Comparison of ENCODE assay signal across 12 mouse cellular contexts in genomic region chr16:76323594-76324307, GRCm38 (mm10). TPM values are rescaled to one million over a fixed set of nuclear protein-coding genes. Genes with fewer than 3 reads are reported as not detected.
DNase-seq lines count a peak whose midpoint lies in the region; ATAC-seq and TF ChIP-seq lines count a peak whose summit lies in the region.
"Had no signal": no experiment of that assay in that cellular context is flagged by ENCODE, and none has a peak within 500 bp of the region (broad histone marks: within the 10 kb centered on the region; RNA-seq: fewer than 3 reads in every experiment).

No protein-coding gene starts in this region.

- ATAC-seq in heart, embryonic 11.5 days (replicated peaks; ENCODE audit: insufficient number of reproducible peaks, low FRiP score, low TSS enrichment) = peak; percentile 90
- ATAC-seq in liver, postnatal 0 days = peak; percentile 98
- no peak for ATAC-seq in hindbrain, embryonic 12.5 days (ENCODE audit: low FRiP score)
- ATAC-seq: forebrain, embryonic 13.5 days had no signal

- H3K9me3 ChIP-seq in heart, embryonic 11.5 days (replicated peaks; ENCODE audit: control insufficient read depth, low read length) = no peaks in the 10 kb centered on the region
- H3K9me3 ChIP-seq in liver, postnatal 0 days (ENCODE audit: low read length) = no peaks in the 10 kb centered on the region
- H3K9me3 ChIP-seq in hindbrain, embryonic 12.5 days (replicated peaks) = no peaks in the 10 kb centered on the region
- H3K9me3 ChIP-seq: forebrain, embryonic 13.5 days had no signal

- peaks cover 26% of the 10 kb centered on the region for H3K4me1 ChIP-seq in heart, embryonic 11.5 days (ENCODE audit: control insufficient read depth, insufficient read depth, low read length)
- H3K4me1 ChIP-seq in liver, postnatal 0 days (ENCODE audit: insufficient read depth) = peaks cover 34% of the 10 kb centered on the region
- peaks cover 31% of the 10 kb centered on the region for H3K4me1 ChIP-seq in hindbrain, embryonic 12.5 days

- H3K27me3 ChIP-seq in heart, embryonic 11.5 days (ENCODE audit: control insufficient read depth, insufficient read depth, low read length) = no peaks in the 10 kb centered on the region
- H3K27me3 ChIP-seq in liver, postnatal 0 days (ENCODE audit: insufficient read depth, low read length) = no peaks in the 10 kb centered on the region
- no peaks in the 10 kb centered on the region for H3K27me3 ChIP-seq in hindbrain, embryonic 12.5 days

- H3K4me2 ChIP-seq in heart, embryonic 11.5 days = no peak overlapping the region
- H3K4me2 ChIP-seq in liver, postnatal 0 days (ENCODE audit: low read depth, low read length) = peak overlapping the region; percentile 45
- no peak overlapping the region for H3K4me2 ChIP-seq in hindbrain, embryonic 12.5 days (replicated peaks)
- H3K4me2 ChIP-seq: forebrain, embryonic 13.5 days had no signal

- TF ChIP-seq EP300 in liver, postnatal 0 days (IDR thresholded peaks at IDR 0.05; ENCODE audit: low read depth) = peak; percentile 97

- H3K36me3 ChIP-seq in heart, embryonic 11.5 days (ENCODE audit: control insufficient read depth, insufficient read depth, low read length) = no peaks in the 10 kb centered on the region
- H3K36me3 ChIP-seq in liver, postnatal 0 days (replicated peaks; ENCODE audit: insufficient read depth, low read length) = peaks cover 3% of the 10 kb centered on the region; the same call in 1 of the 2 replicates
- H3K36me3 ChIP-seq in hindbrain, embryonic 12.5 days = no peaks in the 10 kb centered on the region

- no peak for DNase-seq in heart, adult 18-20 months
- peak; percentile 99 for DNase-seq in 416B (ENCODE audit: low read depth)
- DNase-seq in c-Kit-positive CD71-negative TER-119-negative erythroid progenitor cells, embryonic 14.5 days (ENCODE audit: low read depth) = peak; percentile 20
- peak; percentile 68 for DNase-seq in liver, postnatal 0 days
- no peak for DNase-seq in retina, embryonic 14.5 days (ENCODE audit: low spot score)
- no peak for DNase-seq in layer of hippocampus, adult 18-20 months (ENCODE audit: low spot score in 2 of 2)
- DNase-seq: cerebellum, adult 11 months; kidney, adult 2 months had no signal

- peak overlapping the region; percentile 63; the same call in 1 of the 2 replicates for H3K27ac ChIP-seq in heart, embryonic 11.5 days (ENCODE audit: low read depth, low read length)
- peak overlapping the region; percentile 82 for H3K27ac ChIP-seq in liver, postnatal 0 days (ENCODE audit: low read depth)
- no peak overlapping the region for H3K27ac ChIP-seq in hindbrain, embryonic 12.5 days
- H3K27ac ChIP-seq: forebrain, embryonic 13.5 days; macrophage had no signal

- no peak for TF ChIP-seq CTCF in liver, postnatal 0 days (IDR thresholded peaks at IDR 0.05; ENCODE audit: low read depth)

- H3K9ac ChIP-seq in heart, embryonic 11.5 days (ENCODE audit: low read depth, low read length) = no peak overlapping the region
- H3K9ac ChIP-seq in liver, postnatal 0 days (replicated peaks) = peak overlapping the region; percentile 48
- no peak overlapping the region for H3K9ac ChIP-seq in hindbrain, embryonic 12.5 days
- H3K9ac ChIP-seq: forebrain, embryonic 13.5 days had no signal

- H3K4me3 ChIP-seq in heart, embryonic 11.5 days (ENCODE audit: low read depth, low read length) = no peak overlapping the region
- peak overlapping the region; percentile 23 for H3K4me3 ChIP-seq in liver, postnatal 0 days (ENCODE audit: low read depth, low read length)
- H3K4me3 ChIP-seq in hindbrain, embryonic 12.5 days = no peak overlapping the region
- H3K4me3 ChIP-seq: forebrain, embryonic 13.5 days had no signal

- 59% methylated on average over 4 of the region's 4 CpGs for WGBS in heart, embryonic 11.5 days (ENCODE audit: insufficient replicate concordance)
- WGBS in liver, postnatal 0 days (ENCODE audit: insufficient replicate concordance) = 47% methylated on average over 4 of the region's 4 CpGs
- WGBS in hindbrain, embryonic 12.5 days = 76% methylated on average over 4 of the region's 4 CpGs

RNA-seq across cellular contexts. Expression of gene Nrip1, which starts 49.9 kb away (rescaled TPM):
- 23.6 and 26.5 TPM in 2 replicates for polyA plus RNA-seq in heart, embryonic 11.5 days (2014; fragmentation: Nextera tagmentation; extraction: Ambion mirVana)
- 10 to 100 TPM; 18.3 to 19.8 TPM for total RNA-seq in heart, adult 18-20 months (2021)
- polyA plus RNA-seq in liver, postnatal 0 days (2015; fragmentation: Nextera tagmentation; extraction: Ambion mirVana) = 9.6 and 11.2 TPM in 2 replicates
- total RNA-seq in layer of hippocampus, adult 18-20 months (2021) = 10 to 100 TPM; 58.0 to 58.7 TPM
- 34.0 and 35.6 TPM in 2 replicates for polyA plus RNA-seq in hindbrain, embryonic 12.5 days (2016; fragmentation: Nextera tagmentation; extraction: Ambion mirVana)

Comparison
In these comparisons a context has a peak if more than half of its experiments do, and no peak if none do; other contexts are left out.
1. DNase-seq: peak in 416B (single experiment), c-Kit-positive CD71-negative TER-119-negative erythroid progenitor cells, embryonic 14.5 days (single experiment) and liver, postnatal 0 days (single experiment); none in heart, adult 18-20 months (0 of 2), retina, embryonic 14.5 days (single experiment) and layer of hippocampus, adult 18-20 months (0 of 2).